Mouse (Mus musculus) liver, embryonic 15.5 days (tissue): ENCODE results near the gene Mst1r. TPM values are rescaled to one million over a fixed set of nuclear protein-coding genes. Genes with fewer than 3 reads are reported as not detected.

Experiments used
- ATAC-seq: fragments of 200-750 bp; cut with Nextera tagmentation; 2 replicates; pipeline ENCODE4 v1.8.0; 2017; ENCODE audit warnings: moderate number of reproducible peaks, mild to moderate bottlenecking, moderate library complexity; ENCODE audit not compliant: insufficient read depth
- H3K27ac ChIP-seq: fragments of 300-500 bp; sonication (generic); replicated peaks from 2 replicates; pipeline ENCODE4 v1.5.1; 2015; ENCODE audit warnings: mild to moderate bottlenecking, inconsistent platforms
- H3K27me3 ChIP-seq: fragments of 300-500 bp; sonication (generic); 2 replicates; pipeline ENCODE4 v1.6.1; 2015; ENCODE audit warnings: mild to moderate bottlenecking, inconsistent platforms
- H3K36me3 ChIP-seq: fragments of 300-500 bp; sonication (generic); replicated peaks from 2 replicates; pipeline ENCODE4 v1.6.1; 2015; ENCODE audit warnings: moderate library complexity, mild to moderate bottlenecking, inconsistent platforms
- H3K4me1 ChIP-seq: fragments of 300-500 bp; sonication (generic); replicated peaks from 2 replicates; pipeline ENCODE4 v1.6.1; 2015; ENCODE audit warnings: inconsistent platforms
- H3K4me2 ChIP-seq: fragments of 300-500 bp; sonication (generic); 2 replicates; pipeline ENCODE4 v1.6.1; 2015; ENCODE audit warnings: moderate library complexity, mild to moderate bottlenecking, inconsistent platforms
- H3K4me3 ChIP-seq: fragments of 300-500 bp; sonication (generic); replicated peaks from 2 replicates; pipeline ENCODE4 v1.5.1; 2015; ENCODE audit warnings: mild to moderate bottlenecking, inconsistent platforms
- H3K9ac ChIP-seq: fragments of 300-500 bp; sonication (generic); 2 replicates; pipeline ENCODE4 v1.6.1; 2015; ENCODE audit warnings: moderate library complexity, mild to moderate bottlenecking, inconsistent platforms
- H3K9me3 ChIP-seq: fragments of 300-500 bp; sonication (generic); replicated peaks from 2 replicates; pipeline ENCODE4 v1.6.1; 2016; ENCODE audit warnings: inconsistent platforms
- WGBS: fragments of 180-500 bp; shearing (Covaris S2); methylation state at CpG from one replicate; pipeline ENCODE4 v1.1.7; 2015; ENCODE audit warnings: mixed read lengths; ENCODE audit not compliant: insufficient replicate concordance; 5-methylcytosine and 5-hydroxymethylcytosine counted together
- polyA plus RNA-seq: library from polyadenylated mRNA; unstranded; fragments of >200 nt; fragmentation: Nextera tagmentation; extraction: Ambion mirVana; gene quantifications from 2 replicates; pipeline ENCODE4 v1.2.1, GENCODE M21; 2015

The Mst1r gene
- polyA plus RNA-seq, 1 experiment from 2014 or later: 0.85 TPM

DNA sequence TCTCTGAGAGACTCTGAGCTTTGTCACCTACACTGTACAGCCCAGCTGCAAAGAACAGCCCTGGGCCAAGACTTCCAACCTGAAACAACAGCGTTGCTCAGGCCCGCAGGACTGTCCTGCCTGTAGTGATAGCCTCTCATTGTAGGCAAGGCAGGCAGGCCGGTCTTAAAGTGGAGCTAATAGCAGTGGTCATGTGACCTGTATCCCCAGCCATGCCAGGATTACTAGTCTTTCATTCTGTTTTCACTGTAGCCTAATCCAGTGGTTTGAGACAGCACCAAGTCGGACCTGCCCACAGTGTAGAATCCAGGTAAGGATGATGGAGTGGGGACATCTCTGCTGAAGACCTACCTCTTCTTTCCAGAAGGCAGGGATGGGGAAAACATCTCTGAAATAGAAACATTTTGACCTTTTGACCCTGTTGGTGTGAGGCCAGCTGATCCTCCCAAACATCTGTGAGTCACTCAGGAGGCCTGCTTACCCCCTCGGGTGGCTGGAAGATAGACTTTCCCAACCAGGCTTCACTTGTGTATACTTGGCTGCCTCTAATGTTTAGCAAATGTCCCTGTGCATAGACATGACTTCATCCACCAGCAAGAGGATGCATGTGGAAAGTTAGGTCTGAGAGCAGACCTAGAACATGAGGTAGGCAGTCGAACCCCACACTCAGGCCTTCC lies 49.1 kb downstream of the Mst1r start:
- Histone ChIP-seq H3K4me1 (peaks cover 21% of the 10 kb centered on the region), H3K36me3 (peaks cover 50% of the 10 kb centered on the region), H3K9ac (no peak overlapping the region), H3K27me3 (no peaks in the 10 kb centered on the region), H3K4me3 (no peak overlapping the region), H3K27ac (no peak overlapping the region), H3K9me3 (no peaks in the 10 kb centered on the region), H3K4me2 (no peak overlapping the region)
- no peak for ATAC-seq
- 79% methylated on average over 6 of the region's 6 CpGs for WGBS

DNA sequence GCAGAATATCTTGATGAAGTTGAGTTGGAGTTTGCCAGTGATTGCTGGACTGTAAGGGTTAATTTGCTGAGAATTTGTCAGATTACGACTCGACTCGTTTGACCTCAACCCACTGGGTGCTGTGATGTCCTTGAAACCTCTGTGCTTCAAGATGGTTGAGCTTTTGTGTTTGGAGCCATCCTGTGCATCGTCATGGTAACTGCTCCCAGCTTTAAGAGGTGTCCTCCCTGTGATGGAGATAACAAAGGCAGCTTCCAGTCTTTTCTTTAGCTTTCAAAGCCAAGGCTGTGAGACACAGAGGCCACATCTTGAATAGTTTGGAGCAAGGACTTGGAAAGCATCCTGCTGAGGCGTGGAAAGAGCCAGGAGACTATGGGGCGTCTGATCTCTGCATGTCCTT lies 50.5 kb downstream of the Mst1r start:
- 55% methylated on average over 6 of the region's 6 CpGs for WGBS
- Histone ChIP-seq H3K9ac (no peak overlapping the region), H3K4me1 (peaks cover 9% of the 10 kb centered on the region), H3K9me3 (no peaks in the 10 kb centered on the region), H3K27ac (no peak overlapping the region), H3K27me3 (no peaks in the 10 kb centered on the region), H3K4me3 (no peak overlapping the region), H3K36me3 (peaks cover 63% of the 10 kb centered on the region), H3K4me2 (no peak overlapping the region)
- no peak for ATAC-seq

DNA sequence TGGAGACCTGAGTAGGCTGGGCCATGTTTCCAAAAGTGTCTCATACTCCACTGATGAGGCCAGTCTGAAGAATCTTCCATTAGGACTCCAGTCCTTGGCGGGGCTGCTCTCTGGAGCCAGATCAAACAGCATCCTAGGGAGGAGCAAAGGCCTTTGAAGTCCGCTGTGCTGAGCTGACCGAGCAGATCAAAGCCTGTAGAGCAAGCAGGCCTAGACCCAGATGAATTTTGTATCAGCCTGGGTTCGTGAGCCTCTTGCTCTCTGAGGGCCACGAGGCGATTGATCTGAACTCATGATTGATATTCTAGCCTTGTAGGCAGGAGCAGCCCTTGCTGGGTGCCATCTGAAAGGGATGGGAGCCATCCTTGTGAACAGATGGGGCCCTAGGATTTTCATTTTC lies 53.2 kb downstream of the Mst1r start:
- H3K4me3 ChIP-seq: no peak overlapping the region
- peaks cover 13% of the 10 kb centered on the region for H3K4me1 ChIP-seq
- peaks cover 89% of the 10 kb centered on the region for H3K36me3 ChIP-seq
- no peak for ATAC-seq
- 82% methylated on average over 6 of the region's 6 CpGs for WGBS
- H3K4me2 ChIP-seq: no peak overlapping the region
- H3K9ac ChIP-seq: no peak overlapping the region
- H3K27ac ChIP-seq: 0 out of 2 replicates have a peak overlapping the region, but pooled peaks have one; percentile 3
- H3K9me3 ChIP-seq: no peaks in the 10 kb centered on the region
- no peaks in the 10 kb centered on the region for H3K27me3 ChIP-seq

DNA sequence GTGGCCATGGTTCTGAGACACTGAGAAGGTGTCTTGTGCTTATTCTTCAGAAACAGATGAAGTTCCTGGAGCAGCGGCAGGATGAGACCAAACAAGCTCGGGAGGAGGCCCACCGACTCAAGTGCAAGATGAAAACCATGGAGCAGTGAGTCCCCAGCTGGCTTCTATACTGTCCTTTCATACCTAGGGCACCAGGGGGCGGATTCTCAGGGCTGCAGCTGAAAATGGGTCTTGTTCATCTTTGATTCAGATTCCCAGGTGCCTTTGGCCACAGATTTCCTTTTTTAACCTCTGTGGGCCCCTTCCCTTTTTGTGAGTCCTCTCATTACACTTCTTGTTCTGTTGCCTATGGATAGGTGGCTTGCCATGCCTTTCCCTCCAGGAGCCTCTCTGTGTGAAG lies 54.3 kb downstream of the Mst1r start:
- peaks cover 95% of the 10 kb centered on the region for H3K36me3 ChIP-seq
- no peak overlapping the region for H3K4me2 ChIP-seq
- ATAC-seq: no peak
- 56% methylated on average over 4 of the region's 4 CpGs for WGBS
- H3K4me1 ChIP-seq: peaks cover 13% of the 10 kb centered on the region
- no peak overlapping the region for H3K9ac ChIP-seq
- no peaks in the 10 kb centered on the region for H3K9me3 ChIP-seq
- no peak overlapping the region for H3K4me3 ChIP-seq
- no peaks in the 10 kb centered on the region for H3K27me3 ChIP-seq
- H3K27ac ChIP-seq: no peak overlapping the region

DNA sequence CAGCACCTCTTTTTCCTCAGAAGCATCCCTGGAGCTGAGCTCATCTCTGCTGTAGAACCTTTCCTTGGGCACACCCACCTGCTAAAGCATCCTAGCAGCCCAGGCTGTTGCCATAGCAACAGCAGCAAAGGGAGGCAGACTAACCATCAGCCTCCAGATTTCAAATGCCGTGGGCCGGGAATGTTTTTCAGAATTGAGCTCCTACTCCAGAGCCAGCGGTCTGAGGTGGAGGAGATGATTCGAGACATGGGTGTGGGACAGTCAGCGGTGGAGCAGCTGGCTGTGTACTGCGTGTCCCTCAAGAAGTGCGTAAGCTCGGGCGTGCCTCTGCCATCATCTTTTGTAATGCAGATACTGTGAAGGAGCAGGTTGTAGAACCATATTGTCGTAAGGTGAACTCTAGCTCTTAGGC lies 54.7 kb downstream of the Mst1r start:
- H3K9ac ChIP-seq: no peak overlapping the region
- H3K4me2 ChIP-seq: no peak overlapping the region
- no peak for ATAC-seq
- H3K36me3 ChIP-seq: peaks cover 94% of the 10 kb centered on the region
- WGBS: 89% methylated on average over 10 of the region's 10 CpGs
- H3K4me3 ChIP-seq: no peak overlapping the region
- no peak overlapping the region for H3K27ac ChIP-seq
- peaks cover 15% of the 10 kb centered on the region for H3K4me1 ChIP-seq
- H3K9me3 ChIP-seq: no peaks in the 10 kb centered on the region
- no peaks in the 10 kb centered on the region for H3K27me3 ChIP-seq

DNA sequence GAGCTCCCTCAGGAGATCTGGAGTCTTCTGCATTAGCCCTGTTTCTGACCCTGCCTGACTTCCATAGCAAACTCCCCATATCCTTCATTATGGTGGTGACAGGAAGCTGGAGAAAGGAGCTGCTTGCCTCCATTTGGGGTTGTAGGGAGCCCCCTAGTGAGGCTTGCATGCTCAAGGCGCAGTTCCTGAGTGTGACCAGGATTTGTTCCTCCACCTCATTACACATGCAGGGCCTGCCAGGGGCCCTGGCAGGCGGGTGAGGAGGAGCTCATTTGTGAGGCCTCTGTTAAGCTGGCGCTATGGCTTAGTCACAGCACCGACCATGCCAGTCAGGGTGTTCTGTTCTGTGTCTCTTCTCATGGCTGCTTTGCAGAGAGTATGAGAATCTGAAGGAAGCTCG lies 55.2 kb downstream of the Mst1r start:
- no peak overlapping the region for H3K27ac ChIP-seq
- no peak overlapping the region for H3K9ac ChIP-seq
- peaks cover 20% of the 10 kb centered on the region for H3K4me1 ChIP-seq
- H3K4me3 ChIP-seq: no peak overlapping the region
- WGBS: 62% methylated on average over 5 of the region's 5 CpGs
- no peaks in the 10 kb centered on the region for H3K27me3 ChIP-seq
- no peak overlapping the region for H3K4me2 ChIP-seq
- no peaks in the 10 kb centered on the region for H3K9me3 ChIP-seq
- peaks cover 94% of the 10 kb centered on the region for H3K36me3 ChIP-seq
- no peak for ATAC-seq

DNA sequence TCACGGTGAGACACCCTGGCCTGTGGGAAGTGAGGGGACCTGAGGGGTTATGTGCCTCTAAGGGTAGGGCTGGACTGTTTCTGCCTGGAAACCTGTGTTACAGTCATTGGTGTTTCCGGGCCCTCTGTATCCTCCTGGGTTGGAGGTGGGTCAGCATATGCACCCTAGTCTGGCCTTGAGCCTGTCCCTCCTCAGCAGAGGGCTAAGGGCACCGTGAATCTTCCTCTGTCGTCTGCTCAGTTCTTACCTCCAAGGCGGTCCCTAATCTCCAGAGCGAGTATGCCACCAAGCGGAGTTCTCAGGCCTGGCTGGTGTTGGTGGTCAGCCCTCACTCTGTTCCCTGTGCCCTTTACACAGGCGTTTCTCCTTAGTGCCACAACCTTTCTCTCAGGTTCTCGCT lies 56.2 kb downstream of the Mst1r start:
- H3K4me3 ChIP-seq: no peak overlapping the region
- no peak overlapping the region for H3K4me2 ChIP-seq
- no peaks in the 10 kb centered on the region for H3K9me3 ChIP-seq
- no peak overlapping the region for H3K9ac ChIP-seq
- H3K36me3 ChIP-seq: peaks cover 92% of the 10 kb centered on the region
- ATAC-seq: no peak
- no peak overlapping the region for H3K27ac ChIP-seq
- H3K27me3 ChIP-seq: no peaks in the 10 kb centered on the region
- 85% methylated on average over 9 of the region's 9 CpGs for WGBS
- H3K4me1 ChIP-seq: peaks cover 28% of the 10 kb centered on the region

DNA sequence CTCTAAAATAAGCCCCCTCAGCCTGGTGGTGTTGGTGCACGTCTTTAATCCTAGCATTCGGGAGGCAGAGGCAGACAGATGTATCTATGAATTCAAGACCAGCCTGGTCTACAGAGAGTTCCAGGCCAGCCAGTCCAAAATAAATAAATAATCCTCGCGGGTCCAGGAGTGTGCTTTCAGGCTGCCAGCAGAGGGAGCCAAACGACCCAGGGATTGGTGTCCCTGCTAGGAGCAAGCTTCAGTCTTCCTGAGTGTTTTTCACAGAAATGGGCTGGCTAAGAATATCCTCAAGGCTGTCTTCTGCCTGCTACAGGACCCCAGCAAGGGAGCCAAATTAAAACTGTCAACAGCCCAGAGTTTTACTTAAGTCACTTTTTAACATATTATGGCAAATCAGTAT lies 57.0 kb downstream of the Mst1r start:
- Histone ChIP-seq H3K9ac (0 out of 2 replicates have a peak overlapping the region, but pooled peaks have one; percentile 11), H3K9me3 (no peaks in the 10 kb centered on the region), H3K27me3 (no peaks in the 10 kb centered on the region), H3K36me3 (peaks cover 92% of the 10 kb centered on the region), H3K4me3 (no peak overlapping the region), H3K4me1 (peaks cover 31% of the 10 kb centered on the region), H3K4me2 (no peak overlapping the region), H3K27ac (peak overlapping the region; percentile 66)
- ATAC-seq: peak; percentile 69
- WGBS: 10% methylated on average over 5 of the region's 5 CpGs

DNA sequence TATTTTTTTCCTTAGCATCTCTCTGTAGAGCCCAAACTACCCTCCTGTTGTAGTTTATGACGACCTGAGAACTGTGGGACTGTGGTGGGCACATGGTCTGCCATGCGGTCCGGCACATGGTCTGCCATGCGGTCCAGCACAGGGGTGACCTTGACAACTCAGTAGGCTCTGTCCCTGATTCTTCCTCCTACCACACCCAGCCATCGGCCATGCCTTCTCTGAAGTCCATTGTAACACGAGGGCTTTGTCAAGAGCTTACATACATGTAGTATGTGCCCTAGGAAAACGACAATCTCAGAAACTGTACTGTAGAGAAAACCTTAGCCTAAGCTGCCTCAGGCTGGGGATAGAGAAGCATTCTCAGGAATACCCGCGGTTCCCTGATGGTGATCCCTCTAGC lies 58.0 kb downstream of the Mst1r start:
- H3K36me3 ChIP-seq: peaks cover 92% of the 10 kb centered on the region
- no peak overlapping the region for H3K9ac ChIP-seq
- peak overlapping the region; percentile 66; the same call in 1 of the 2 replicates for H3K27ac ChIP-seq
- H3K9me3 ChIP-seq: no peaks in the 10 kb centered on the region
- no peaks in the 10 kb centered on the region for H3K27me3 ChIP-seq
- H3K4me2 ChIP-seq: no peak overlapping the region
- no peak for ATAC-seq
- H3K4me3 ChIP-seq: no peak overlapping the region
- WGBS: 82% methylated on average over 9 of the region's 9 CpGs
- peaks cover 33% of the 10 kb centered on the region for H3K4me1 ChIP-seq

DNA sequence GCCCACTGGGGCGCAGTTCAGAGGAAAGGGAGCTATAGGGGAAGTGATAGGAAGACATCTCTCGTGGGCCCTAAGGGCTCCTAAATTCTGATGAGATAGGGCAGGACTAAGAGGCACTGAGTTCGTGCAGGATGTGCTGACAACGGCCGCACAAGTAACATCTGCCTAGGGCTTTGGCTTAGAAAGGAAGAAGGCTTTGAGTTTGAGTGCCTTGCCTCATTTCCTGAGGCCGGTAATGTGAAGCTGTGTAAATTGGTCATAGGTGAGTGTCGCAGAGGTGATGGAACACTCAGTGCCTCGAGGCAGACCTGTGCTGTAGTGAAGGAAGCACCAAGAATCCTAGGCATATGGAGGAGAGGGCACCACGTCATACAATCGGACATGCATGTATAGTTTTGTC lies 60.0 kb downstream of the Mst1r start:
- Histone ChIP-seq H3K9ac (no peak overlapping the region), H3K9me3 (no peaks in the 10 kb centered on the region), H3K36me3 (peaks cover 88% of the 10 kb centered on the region), H3K4me3 (no peak overlapping the region), H3K27me3 (no peaks in the 10 kb centered on the region), H3K4me2 (no peak overlapping the region), H3K27ac (peak overlapping the region; percentile 42; the same call in 1 of the 2 replicates), H3K4me1 (peaks cover 49% of the 10 kb centered on the region)
- 55% methylated on average over 10 of the region's 10 CpGs for WGBS
- no peak for ATAC-seq

DNA sequence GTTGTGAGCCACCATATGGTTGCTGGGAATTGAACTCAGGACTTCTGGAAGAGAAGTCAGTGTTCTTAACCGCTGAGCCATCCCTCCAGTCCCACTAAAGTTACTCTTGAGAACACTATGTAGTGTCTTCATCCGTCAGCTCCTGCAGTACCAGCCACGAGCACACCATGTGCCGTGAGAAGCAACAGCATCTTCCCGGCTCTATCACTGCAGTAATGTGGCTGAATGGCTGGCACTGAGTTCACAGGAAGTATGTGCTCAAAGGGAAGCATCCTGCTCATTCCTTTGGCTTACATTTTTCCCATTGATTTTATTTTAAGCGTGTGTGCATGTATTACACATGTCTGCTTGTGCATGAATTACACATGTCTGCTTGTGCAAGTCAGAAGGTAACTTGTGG lies 60.8 kb downstream of the Mst1r start:
- WGBS: 83% methylated on average over 6 of the region's 6 CpGs
- H3K36me3 ChIP-seq: peaks cover 80% of the 10 kb centered on the region
- H3K27ac ChIP-seq: peak overlapping the region; percentile 43

DNA sequence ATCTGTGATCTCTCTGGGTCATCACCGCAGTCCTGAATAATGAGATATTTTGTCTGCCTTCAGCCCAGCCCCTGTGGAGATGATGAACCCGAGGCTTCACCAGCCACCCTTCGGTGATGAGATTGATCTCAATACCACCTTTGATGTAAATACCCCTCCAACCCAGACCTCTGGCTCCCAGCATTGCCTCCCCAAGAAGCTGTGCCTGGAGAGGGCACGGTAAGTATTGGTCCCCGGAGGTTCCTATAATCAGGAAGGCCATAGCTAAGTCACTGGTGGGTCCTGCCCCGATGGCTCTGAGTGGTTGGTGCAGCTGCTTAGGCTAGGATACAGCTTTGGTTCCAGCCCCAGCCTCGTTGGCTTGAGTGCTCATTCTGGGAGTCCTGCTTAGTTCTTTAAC lies 61.9 kb downstream of the Mst1r start:
- no peak overlapping the region for H3K4me3 ChIP-seq
- H3K9me3 ChIP-seq: no peaks in the 10 kb centered on the region
- H3K27me3 ChIP-seq: no peaks in the 10 kb centered on the region
- H3K36me3 ChIP-seq: peaks cover 69% of the 10 kb centered on the region
- H3K4me1 ChIP-seq: peaks cover 62% of the 10 kb centered on the region
- ATAC-seq: no peak
- no peak overlapping the region for H3K9ac ChIP-seq
- WGBS: 81% methylated on average over 7 of the region's 7 CpGs
- H3K27ac ChIP-seq: peak overlapping the region; percentile 43; the same call in 1 of the 2 replicates
- H3K4me2 ChIP-seq: no peak overlapping the region

More for the DNA sequence above, 60.8 kb downstream of the Mst1r start:
- ATAC-seq: no peak
- H3K4me1 ChIP-seq: peaks cover 57% of the 10 kb centered on the region
- H3K4me3 ChIP-seq: no peak overlapping the region
- H3K27me3 ChIP-seq: no peaks in the 10 kb centered on the region
- H3K9me3 ChIP-seq: no peaks in the 10 kb centered on the region
- no peak overlapping the region for H3K9ac ChIP-seq
- no peak overlapping the region for H3K4me2 ChIP-seq
